Mouse (Mus musculus): ENCODE measurements at regions not wholly inside any gene's neighbourhood (a gene's known extent, or its start where the extent isn't known, plus 50 kb on each side); places are given as distances from the start of the nearest gene placed in this dataset.

DNA sequence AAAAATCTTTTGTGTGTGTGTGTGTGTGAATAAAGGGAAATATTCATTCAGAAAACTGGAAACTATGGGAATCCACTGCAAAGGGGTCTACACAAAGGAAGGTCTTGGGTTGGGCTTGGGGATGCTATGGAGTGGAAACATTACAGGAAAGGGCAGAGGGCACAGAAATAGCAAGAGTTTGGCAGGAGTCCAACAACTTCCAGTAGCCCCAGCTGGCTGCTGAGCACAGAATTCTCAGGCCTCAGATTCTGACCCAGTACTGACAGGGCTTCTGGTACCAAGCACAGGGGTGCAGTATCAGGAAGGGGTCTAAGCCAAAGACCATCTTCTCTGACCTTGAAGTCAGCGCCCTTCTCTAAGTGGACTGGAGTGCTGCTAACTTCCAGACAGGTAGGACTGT is 174.4 kb downstream of the Utp6 start:
- H3ac ChIP-seq (ENCODE audit: control insufficient read depth, insufficient read length, low read depth), result no peak overlapping the region
- no peak for TF ChIP-seq CEBPB (IDR thresholded peaks at IDR 0.05; ENCODE audit: low read depth)

DNA sequence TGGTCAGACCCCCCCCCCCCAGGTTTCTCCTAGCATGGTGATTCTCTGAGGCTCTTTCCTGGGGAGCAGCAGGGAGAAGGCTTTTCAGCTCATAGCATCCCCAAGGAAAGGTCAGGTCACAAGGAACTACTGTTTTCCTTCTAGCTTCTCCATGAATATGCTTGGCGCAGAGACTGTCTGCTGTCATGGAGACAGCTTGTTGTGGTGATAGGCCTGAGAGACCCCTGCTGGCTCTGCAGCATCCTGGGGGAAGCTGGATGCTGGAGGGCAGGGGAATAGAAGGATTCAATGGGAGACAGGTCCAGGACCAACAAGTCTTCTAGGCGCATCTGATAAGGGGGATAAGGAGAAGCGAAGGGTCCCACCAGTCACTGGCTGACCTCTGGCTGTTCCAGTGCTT is 178.1 kb downstream of the Utp6 start:
- no peak for TF ChIP-seq MYOD1 (IDR thresholded peaks at IDR 0.05; ENCODE audit: control insufficient read depth, insufficient read length, low read depth)
- TF ChIP-seq FOSL1 (IDR thresholded peaks at IDR 0.05; ENCODE audit: insufficient read depth, low read length, poor library complexity, severe bottlenecking), result no peak
- no peak for TF ChIP-seq MYOG (IDR thresholded peaks at IDR 0.05; ENCODE audit: control insufficient read depth, extremely low read depth, insufficient read length)
- no peak for TF ChIP-seq CTCF (IDR thresholded peaks at IDR 0.05; ENCODE audit: control insufficient read depth, insufficient read depth, insufficient read length)
- no peak for TF ChIP-seq MAX (IDR thresholded peaks at IDR 0.05)
- TF ChIP-seq CEBPB (IDR thresholded peaks at IDR 0.05; ENCODE audit: low read depth), result no peak
- TF ChIP-seq USF1 (IDR thresholded peaks at IDR 0.05; ENCODE audit: low read depth), result no peak
- no peaks in the 10 kb centered on the region for H3K27me3 ChIP-seq (ENCODE audit: control insufficient read depth, insufficient read depth, insufficient read length)
- no peaks in the 10 kb centered on the region for H3K36me3 ChIP-seq (ENCODE audit: control insufficient read depth, insufficient read depth)
- no peaks in the 10 kb centered on the region for H3K79me2 ChIP-seq (ENCODE audit: control insufficient read depth, insufficient read depth)
- no peak overlapping the region for H3ac ChIP-seq (ENCODE audit: control insufficient read depth, insufficient read length, low read depth)
- H3K4me3 ChIP-seq (ENCODE audit: insufficient read depth, poor library complexity, severe bottlenecking), result no peak overlapping the region
- no peaks in the 10 kb centered on the region for H3K79me3 ChIP-seq (ENCODE audit: low read depth)

More for the DNA sequence above, 174.4 kb downstream of the Utp6 start:
- H3K79me2 ChIP-seq (ENCODE audit: control insufficient read depth, insufficient read depth), result no peaks in the 10 kb centered on the region
- H3K36me3 ChIP-seq (ENCODE audit: control insufficient read depth, insufficient read depth), result no peaks in the 10 kb centered on the region
- H3K4me3 ChIP-seq (ENCODE audit: insufficient read depth, poor library complexity, severe bottlenecking), result no peak overlapping the region
- no peaks in the 10 kb centered on the region for H3K27me3 ChIP-seq (ENCODE audit: control insufficient read depth, insufficient read depth, insufficient read length)
- H3K79me3 ChIP-seq (ENCODE audit: low read depth), result no peaks in the 10 kb centered on the region

DNA sequence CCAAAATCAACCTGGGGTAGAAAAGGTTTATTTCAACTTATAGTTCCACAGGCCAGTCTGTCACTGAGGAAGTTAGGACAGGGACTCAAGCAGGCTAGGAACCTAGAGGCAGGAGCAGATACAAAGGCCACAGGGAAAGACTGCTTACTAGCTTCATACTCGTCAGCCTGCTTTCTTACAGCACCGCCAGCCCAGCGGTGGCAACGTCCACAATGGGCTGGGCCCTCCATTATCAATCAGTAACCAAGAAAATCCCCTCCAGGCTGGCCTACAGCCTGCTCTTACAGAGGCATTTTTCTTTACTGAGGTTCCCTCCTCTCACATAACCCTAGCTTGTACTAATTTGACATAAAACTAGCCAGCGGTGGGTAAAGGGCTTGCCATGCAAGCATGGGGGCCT is 180.2 kb downstream of the Utp6 start:
- no peak overlapping the region for H3K4me3 ChIP-seq (ENCODE audit: insufficient read depth, poor library complexity, severe bottlenecking)
- no peak overlapping the region for H3ac ChIP-seq (ENCODE audit: control insufficient read depth, insufficient read length, low read depth)
- no peaks in the 10 kb centered on the region for H3K36me3 ChIP-seq (ENCODE audit: control insufficient read depth, insufficient read depth)
- no peaks in the 10 kb centered on the region for H3K79me2 ChIP-seq (ENCODE audit: control insufficient read depth, insufficient read depth)
- TF ChIP-seq MYOD1 (IDR thresholded peaks at IDR 0.05; ENCODE audit: control insufficient read depth, insufficient read length, low read depth) (no peak), USF1 (IDR thresholded peaks at IDR 0.05; ENCODE audit: low read depth) (no peak), CTCF (IDR thresholded peaks at IDR 0.05; ENCODE audit: control insufficient read depth, insufficient read depth, insufficient read length) (no peak), CEBPB (IDR thresholded peaks at IDR 0.05; ENCODE audit: low read depth) (no peak), MYOG (IDR thresholded peaks at IDR 0.05; ENCODE audit: control insufficient read depth, extremely low read depth, insufficient read length) (no peak), FOSL1 (IDR thresholded peaks at IDR 0.05; ENCODE audit: insufficient read depth, low read length, poor library complexity, severe bottlenecking) (no peak), MAX (IDR thresholded peaks at IDR 0.05) (no peak)
- no peaks in the 10 kb centered on the region for H3K27me3 ChIP-seq (ENCODE audit: control insufficient read depth, insufficient read depth, insufficient read length)
- no peaks in the 10 kb centered on the region for H3K79me3 ChIP-seq (ENCODE audit: low read depth)

DNA sequence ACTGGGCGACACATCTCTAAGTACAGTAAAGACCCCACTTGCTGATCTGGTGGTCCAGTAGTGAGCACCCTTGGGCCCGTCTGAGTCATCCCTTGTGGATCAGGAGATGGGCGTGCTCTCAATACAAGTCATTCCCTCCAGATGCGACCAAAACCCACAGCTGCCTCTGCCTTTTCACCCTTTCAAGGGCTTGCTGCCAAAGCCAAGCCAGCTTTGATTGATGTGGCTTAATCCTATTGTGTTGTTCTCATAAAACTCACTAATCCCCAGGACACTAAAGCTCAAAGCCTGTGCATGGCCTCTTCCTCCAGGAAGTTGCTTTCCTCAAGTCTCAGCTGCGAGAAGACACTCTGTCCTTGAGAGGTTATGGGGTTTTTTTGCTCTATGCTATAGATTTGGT is 182.4 kb downstream of the Utp6 start:
- peak; percentile 69 for TF ChIP-seq MAX (IDR thresholded peaks at IDR 0.05)
- peak; percentile 61 for TF ChIP-seq FOSL1 (IDR thresholded peaks at IDR 0.05; ENCODE audit: insufficient read depth, low read length, poor library complexity, severe bottlenecking)
- no peak for TF ChIP-seq CTCF (IDR thresholded peaks at IDR 0.05; ENCODE audit: control insufficient read depth, insufficient read depth, insufficient read length)
- TF ChIP-seq MYOD1 (IDR thresholded peaks at IDR 0.05; ENCODE audit: control insufficient read depth, insufficient read length, low read depth), result peak; percentile 91
- no peak for TF ChIP-seq CEBPB (IDR thresholded peaks at IDR 0.05; ENCODE audit: low read depth)
- no peak for TF ChIP-seq USF1 (IDR thresholded peaks at IDR 0.05; ENCODE audit: low read depth)
- no peak for TF ChIP-seq MYOG (IDR thresholded peaks at IDR 0.05; ENCODE audit: control insufficient read depth, extremely low read depth, insufficient read length)
- no peak overlapping the region for H3K4me3 ChIP-seq (ENCODE audit: insufficient read depth, poor library complexity, severe bottlenecking)
- H3ac ChIP-seq (ENCODE audit: control insufficient read depth, insufficient read length, low read depth), result no peak overlapping the region
- H3K36me3 ChIP-seq (ENCODE audit: control insufficient read depth, insufficient read depth), result no peaks in the 10 kb centered on the region
- no peaks in the 10 kb centered on the region for H3K79me3 ChIP-seq (ENCODE audit: low read depth)
- H3K79me2 ChIP-seq (ENCODE audit: control insufficient read depth, insufficient read depth), result no peaks in the 10 kb centered on the region
- H3K27me3 ChIP-seq (ENCODE audit: control insufficient read depth, insufficient read depth, insufficient read length), result no peaks in the 10 kb centered on the region

DNA sequence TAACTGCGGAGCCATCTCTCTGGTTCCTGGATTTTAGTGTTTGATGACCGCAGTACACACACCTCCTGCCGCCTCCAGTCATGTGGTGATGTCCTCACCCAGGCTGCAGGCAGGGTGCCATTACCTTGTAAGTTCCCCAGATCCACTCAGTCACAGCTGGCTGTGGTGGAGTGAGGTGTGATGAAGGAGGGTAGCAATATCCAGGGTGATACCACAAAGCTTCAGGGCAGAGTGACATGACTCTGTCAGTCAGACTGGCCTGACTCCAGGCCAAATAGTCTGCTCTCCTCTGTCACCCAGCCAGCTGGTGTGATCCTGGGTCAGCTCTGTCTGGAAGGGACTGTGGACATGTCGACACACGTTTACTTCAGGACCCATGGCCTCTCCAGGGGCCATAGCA is 183.7 kb downstream of the Utp6 start:
- H3K79me2 ChIP-seq (ENCODE audit: control insufficient read depth, insufficient read depth), result no peaks in the 10 kb centered on the region
- H3K36me3 ChIP-seq (ENCODE audit: control insufficient read depth, insufficient read depth), result no peaks in the 10 kb centered on the region
- no peak overlapping the region for H3K4me3 ChIP-seq (ENCODE audit: insufficient read depth, poor library complexity, severe bottlenecking)
- H3K27me3 ChIP-seq (ENCODE audit: control insufficient read depth, insufficient read depth, insufficient read length), result no peaks in the 10 kb centered on the region
- no peaks in the 10 kb centered on the region for H3K79me3 ChIP-seq (ENCODE audit: low read depth)
- H3ac ChIP-seq (ENCODE audit: control insufficient read depth, insufficient read length, low read depth), result no peak overlapping the region
- TF ChIP-seq MYOD1 (IDR thresholded peaks at IDR 0.05; ENCODE audit: control insufficient read depth, insufficient read length, low read depth) (no peak), MYOG (IDR thresholded peaks at IDR 0.05; ENCODE audit: control insufficient read depth, extremely low read depth, insufficient read length) (no peak), MAX (IDR thresholded peaks at IDR 0.05) (peak; percentile 33), CTCF (IDR thresholded peaks at IDR 0.05; ENCODE audit: control insufficient read depth, insufficient read depth, insufficient read length) (no peak), CEBPB (IDR thresholded peaks at IDR 0.05; ENCODE audit: low read depth) (no peak), FOSL1 (IDR thresholded peaks at IDR 0.05; ENCODE audit: insufficient read depth, low read length, poor library complexity, severe bottlenecking) (no peak), USF1 (IDR thresholded peaks at IDR 0.05; ENCODE audit: low read depth) (no peak)

DNA sequence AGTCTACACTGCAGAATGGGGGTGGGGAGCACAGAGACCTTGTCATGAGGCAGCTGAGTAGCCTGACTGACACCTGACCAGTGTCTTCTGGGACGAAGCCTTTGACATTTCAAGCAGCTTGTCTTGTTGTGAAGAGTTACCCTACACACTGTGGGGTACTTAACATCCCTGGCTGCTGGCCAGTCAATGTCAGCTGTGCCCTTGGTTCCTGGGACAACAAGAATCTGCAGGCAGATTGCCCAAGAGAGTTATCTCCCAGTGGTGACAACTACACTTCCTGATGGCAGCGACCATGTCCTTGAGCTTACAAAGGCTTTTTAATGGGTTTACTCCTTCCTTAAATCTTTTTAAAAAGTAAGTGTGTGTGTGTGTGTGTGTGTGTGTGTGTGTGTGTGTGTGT is 184.2 kb downstream of the Utp6 start:
- Histone ChIP-seq H3K79me3 (ENCODE audit: low read depth) (no peaks in the 10 kb centered on the region), H3K27me3 (ENCODE audit: control insufficient read depth, insufficient read depth, insufficient read length) (no peaks in the 10 kb centered on the region), H3K36me3 (ENCODE audit: control insufficient read depth, insufficient read depth) (no peaks in the 10 kb centered on the region), H3K79me2 (ENCODE audit: control insufficient read depth, insufficient read depth) (no peaks in the 10 kb centered on the region), H3K4me3 (ENCODE audit: insufficient read depth, poor library complexity, severe bottlenecking) (no peak overlapping the region), H3ac (ENCODE audit: control insufficient read depth, insufficient read length, low read depth) (no peak overlapping the region)
- TF ChIP-seq MYOG (IDR thresholded peaks at IDR 0.05; ENCODE audit: control insufficient read depth, extremely low read depth, insufficient read length) (no peak), MYOD1 (IDR thresholded peaks at IDR 0.05; ENCODE audit: control insufficient read depth, insufficient read length, low read depth) (no peak), MAX (IDR thresholded peaks at IDR 0.05) (no peak), FOSL1 (IDR thresholded peaks at IDR 0.05; ENCODE audit: insufficient read depth, low read length, poor library complexity, severe bottlenecking) (no peak), CTCF (IDR thresholded peaks at IDR 0.05; ENCODE audit: control insufficient read depth, insufficient read depth, insufficient read length) (no peak), CEBPB (IDR thresholded peaks at IDR 0.05; ENCODE audit: low read depth) (no peak), USF1 (IDR thresholded peaks at IDR 0.05; ENCODE audit: low read depth) (no peak)
